Mouse (Mus musculus): ENCODE results near the gene Tlcd1. TPM values are rescaled to one million over a fixed set of nuclear protein-coding genes. Genes with fewer than 3 reads are reported as not detected.

Tlcd1 gene
- polyA plus RNA-seq, 1 experiment from 2014 or later = 23.8 TPM

DNA sequence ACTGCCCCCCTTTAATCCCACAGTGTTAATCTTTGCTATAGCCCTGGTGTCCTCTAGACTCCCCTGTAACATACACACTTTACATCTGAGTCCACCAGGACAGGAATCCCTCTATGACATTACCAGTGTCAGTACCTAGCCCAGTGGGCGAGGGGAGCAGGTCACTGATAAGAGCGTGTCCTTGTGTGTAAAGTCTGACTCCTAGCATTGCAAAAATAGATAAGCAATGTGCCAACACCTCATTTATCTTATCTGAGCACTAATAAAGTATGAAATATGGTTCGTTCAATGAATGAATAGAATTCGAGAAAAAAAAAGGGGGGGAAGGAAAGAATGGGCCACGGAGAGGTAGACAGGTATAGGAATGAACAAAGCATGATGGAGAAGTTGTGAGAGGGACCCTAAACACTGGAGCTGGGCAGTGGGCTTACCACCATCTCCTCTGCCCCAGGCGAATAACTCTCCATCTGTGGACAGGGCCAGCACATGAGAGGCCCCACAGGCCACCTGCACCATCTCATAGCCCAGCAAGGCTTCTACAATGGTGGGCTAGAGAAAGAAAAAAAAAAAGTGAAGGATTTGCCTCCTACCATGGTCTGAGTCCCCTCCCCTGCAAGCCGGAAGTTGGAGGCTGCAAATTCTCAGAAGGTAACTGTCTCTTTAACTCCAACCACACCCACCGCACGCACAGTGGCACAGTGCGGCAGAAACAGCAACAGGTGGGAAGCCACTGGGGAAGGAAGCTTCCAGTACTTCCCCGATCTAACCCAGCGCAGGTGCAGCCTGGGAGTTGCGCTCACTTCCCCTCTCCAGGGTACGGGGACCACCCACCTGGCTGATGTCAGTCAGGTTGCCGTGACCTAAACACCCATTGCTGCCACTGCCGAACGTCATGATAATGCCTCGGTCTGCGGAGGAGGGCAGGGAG is 7.7 kb upstream of the Tlcd1 start:
- Histone ChIP-seq H3K9me3 (ENCODE audit: control insufficient read depth, low read length) (no peaks in the 10 kb centered on the region), H3K36me3 (ENCODE audit: control insufficient read depth, insufficient read depth, low read length) (no peaks in the 10 kb centered on the region), H3K4me1 (ENCODE audit: control insufficient read depth, insufficient read depth, low read length) (peaks cover 6% of the 10 kb centered on the region; the same call in 1 of the 2 replicates), H3K9ac (ENCODE audit: low read depth, low read length) (no peak overlapping the region), H3K27me3 (replicated peaks; ENCODE audit: control insufficient read depth, insufficient read depth, low read length) (no peaks in the 10 kb centered on the region), H3K27ac (replicated peaks; ENCODE audit: low read depth, low read length) (no peak overlapping the region), H3K4me3 (ENCODE audit: low read depth, low read length) (no peak overlapping the region), H3K4me2 (ENCODE audit: low read depth, low read length) (no peak overlapping the region)
- 52% methylated on average over 19 of the region's 19 CpGs for WGBS
- ATAC-seq (ENCODE audit: low read depth) = no peak
- no peak for DNase-seq (ENCODE audit: low spot score)

DNA sequence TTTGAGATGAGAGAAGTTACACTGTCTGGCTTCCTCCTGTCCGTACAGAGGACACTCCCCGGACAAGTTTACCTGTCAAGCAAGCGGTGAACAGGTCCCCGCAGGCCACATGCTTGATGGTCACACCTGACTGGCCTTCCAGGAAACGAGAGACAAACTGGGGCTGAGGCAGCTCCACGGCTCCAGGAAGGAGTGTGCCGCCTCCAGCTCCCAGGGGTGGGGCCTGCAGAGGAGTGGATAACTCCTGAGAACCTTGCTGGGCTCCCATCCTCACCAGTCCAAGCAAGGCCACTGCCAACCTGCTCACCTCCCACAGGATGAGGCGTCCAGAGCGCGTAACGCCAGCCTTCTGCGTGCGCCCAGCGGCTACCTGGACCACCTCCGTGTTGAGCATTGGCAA is 6.2 kb upstream of the Tlcd1 start:
- Histone ChIP-seq H3K9me3 (ENCODE audit: control insufficient read depth, low read length) (no peaks in the 10 kb centered on the region), H3K4me1 (ENCODE audit: control insufficient read depth, insufficient read depth, low read length) (peaks cover 6% of the 10 kb centered on the region; the same call in 1 of the 2 replicates), H3K27ac (replicated peaks; ENCODE audit: low read depth, low read length) (no peak overlapping the region), H3K4me2 (ENCODE audit: low read depth, low read length) (no peak overlapping the region), H3K36me3 (ENCODE audit: control insufficient read depth, insufficient read depth, low read length) (no peaks in the 10 kb centered on the region), H3K9ac (ENCODE audit: low read depth, low read length) (no peak overlapping the region), H3K27me3 (replicated peaks; ENCODE audit: control insufficient read depth, insufficient read depth, low read length) (no peaks in the 10 kb centered on the region), H3K4me3 (ENCODE audit: low read depth, low read length) (no peak overlapping the region)
- ATAC-seq (ENCODE audit: low read depth) = no peak
- WGBS = 88% methylated on average over 15 of the region's 15 CpGs
- DNase-seq (ENCODE audit: low spot score) = no peak

DNA sequence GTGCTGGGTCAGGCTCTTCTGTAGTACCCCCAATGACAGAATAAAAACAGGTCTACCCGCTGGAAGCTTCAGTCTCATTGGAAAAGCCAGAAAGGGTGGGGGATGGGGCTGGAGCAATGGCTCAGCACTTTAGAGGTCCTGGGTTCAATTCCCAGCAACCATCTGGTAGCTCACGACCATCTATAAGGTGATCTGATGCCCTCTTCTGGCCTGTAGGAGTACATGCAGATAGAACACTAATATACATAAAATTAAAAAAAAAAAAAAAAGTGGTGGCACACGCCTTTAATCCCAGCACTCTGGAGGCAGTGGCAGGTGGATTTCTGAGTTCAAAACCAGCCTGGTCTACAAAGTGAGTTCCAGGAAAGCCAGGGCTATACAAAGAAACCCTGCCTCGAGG is 5.2 kb upstream of the Tlcd1 start:
- Histone ChIP-seq H3K9ac (ENCODE audit: low read depth, low read length) (no peak overlapping the region), H3K4me3 (ENCODE audit: low read depth, low read length) (no peak overlapping the region), H3K27ac (replicated peaks; ENCODE audit: low read depth, low read length) (no peak overlapping the region), H3K4me2 (ENCODE audit: low read depth, low read length) (no peak overlapping the region), H3K4me1 (ENCODE audit: control insufficient read depth, insufficient read depth, low read length) (0 out of 2 replicates have a peak, but pooled peaks cover 4% of the 10 kb centered on the region), H3K27me3 (replicated peaks; ENCODE audit: control insufficient read depth, insufficient read depth, low read length) (no peaks in the 10 kb centered on the region), H3K9me3 (ENCODE audit: control insufficient read depth, low read length) (no peaks in the 10 kb centered on the region), H3K36me3 (ENCODE audit: control insufficient read depth, insufficient read depth, low read length) (no peaks in the 10 kb centered on the region)
- 78% methylated on average over 4 of the region's 4 CpGs for WGBS
- no peak for DNase-seq (ENCODE audit: low spot score)
- ATAC-seq (ENCODE audit: low read depth) = no peak

DNA sequence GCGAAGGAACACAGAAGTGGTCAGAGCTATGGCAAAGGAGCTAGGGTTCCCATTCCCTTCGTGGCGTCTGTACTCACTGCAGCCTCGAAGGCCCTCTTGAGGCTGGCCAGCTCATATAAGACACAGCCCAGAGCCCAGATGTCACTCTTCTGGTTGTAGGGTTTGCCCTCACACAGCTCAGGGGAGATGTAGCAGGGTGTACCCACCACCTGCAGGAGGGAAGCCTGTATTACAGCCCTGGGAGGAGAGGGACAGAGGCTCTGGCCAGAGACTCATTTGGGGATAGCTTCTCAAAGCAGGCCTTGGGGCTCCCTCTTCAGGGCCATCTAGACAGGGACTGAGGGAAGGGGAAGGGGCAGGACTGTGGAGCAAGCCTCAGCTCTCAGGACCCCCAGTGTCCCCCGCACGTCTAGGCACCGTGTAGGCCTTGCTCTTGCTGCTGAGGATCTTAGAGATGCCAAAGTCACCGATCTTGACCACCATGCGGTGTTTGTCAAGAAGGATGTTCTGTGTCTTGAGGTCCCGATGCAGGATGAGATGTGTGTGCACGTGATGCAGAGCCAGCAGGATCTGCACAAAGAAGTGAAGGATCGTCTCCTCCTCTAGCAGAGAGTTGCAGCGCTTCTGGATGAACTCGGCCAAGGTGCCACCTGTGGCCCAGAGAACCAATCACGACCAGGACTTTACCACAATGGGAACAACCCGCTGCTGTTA is 4.3 kb upstream of the Tlcd1 start:
- H3K4me2 ChIP-seq (ENCODE audit: low read depth, low read length) = no peak overlapping the region
- no peak for DNase-seq (ENCODE audit: low spot score)
- no peak overlapping the region for H3K9ac ChIP-seq (ENCODE audit: low read depth, low read length)

GRCm38 (mm10) chr11:78172748-78173383 is 3.6 kb upstream of the Tlcd1 start:
- Histone ChIP-seq H3K27me3 (replicated peaks; ENCODE audit: control insufficient read depth, insufficient read depth, low read length) (no peaks in the 10 kb centered on the region), H3K36me3 (ENCODE audit: control insufficient read depth, insufficient read depth, low read length) (no peaks in the 10 kb centered on the region), H3K9ac (ENCODE audit: low read depth, low read length) (no peak overlapping the region), H3K9me3 (ENCODE audit: control insufficient read depth, low read length) (no peaks in the 10 kb centered on the region), H3K4me2 (ENCODE audit: low read depth, low read length) (no peak overlapping the region), H3K4me1 (ENCODE audit: control insufficient read depth, insufficient read depth, low read length) (0 out of 2 replicates have a peak, but pooled peaks cover 7% of the 10 kb centered on the region), H3K27ac (replicated peaks; ENCODE audit: low read depth, low read length) (no peak overlapping the region), H3K4me3 (ENCODE audit: low read depth, low read length) (no peak overlapping the region)
- DNase-seq (ENCODE audit: low spot score) = no peak
- ATAC-seq (ENCODE audit: low read depth) = no peak
- 74% methylated on average over 18 of the region's 19 CpGs for WGBS

More for the DNA sequence above, 4.3 kb upstream of the Tlcd1 start:
- no peaks in the 10 kb centered on the region for H3K36me3 ChIP-seq (ENCODE audit: control insufficient read depth, insufficient read depth, low read length)
- 80% methylated on average over 16 of the region's 16 CpGs for WGBS
- no peak overlapping the region for H3K4me3 ChIP-seq (ENCODE audit: low read depth, low read length)
- ATAC-seq (ENCODE audit: low read depth) = no peak
- H3K27me3 ChIP-seq (replicated peaks; ENCODE audit: control insufficient read depth, insufficient read depth, low read length) = no peaks in the 10 kb centered on the region
- no peak overlapping the region for H3K27ac ChIP-seq (replicated peaks; ENCODE audit: low read depth, low read length)
- H3K9me3 ChIP-seq (ENCODE audit: control insufficient read depth, low read length) = no peaks in the 10 kb centered on the region
- H3K4me1 ChIP-seq (ENCODE audit: control insufficient read depth, insufficient read depth, low read length) = 0 out of 2 replicates have a peak, but pooled peaks cover 5% of the 10 kb centered on the region

DNA sequence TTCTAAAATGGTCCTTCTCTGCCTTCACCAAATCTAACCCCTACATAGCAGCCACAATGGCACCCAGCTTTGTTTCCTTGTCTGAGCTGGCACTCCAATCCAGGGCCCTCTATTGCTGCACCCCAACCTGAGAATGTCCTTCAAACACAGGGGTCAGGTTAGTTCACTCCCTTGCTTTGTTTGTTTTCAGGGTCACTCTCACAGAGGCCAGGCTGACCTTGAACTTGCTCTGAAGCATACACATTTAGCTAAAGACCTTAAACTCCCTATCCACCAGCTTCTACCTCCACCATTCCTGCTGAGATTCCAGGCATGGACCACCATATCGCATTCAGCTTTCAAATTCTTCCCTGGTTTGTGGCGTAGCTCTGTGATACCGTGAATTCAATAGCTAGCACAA is 2.0 kb upstream of the Tlcd1 start:
- Histone ChIP-seq H3K4me3 (ENCODE audit: low read depth, low read length) (no peak overlapping the region), H3K27ac (replicated peaks; ENCODE audit: low read depth, low read length) (no peak overlapping the region), H3K4me2 (ENCODE audit: low read depth, low read length) (no peak overlapping the region), H3K4me1 (ENCODE audit: control insufficient read depth, insufficient read depth, low read length) (0 out of 2 replicates have a peak, but pooled peaks cover 10% of the 10 kb centered on the region), H3K9ac (ENCODE audit: low read depth, low read length) (no peak overlapping the region), H3K9me3 (ENCODE audit: control insufficient read depth, low read length) (no peaks in the 10 kb centered on the region), H3K36me3 (ENCODE audit: control insufficient read depth, insufficient read depth, low read length) (peaks cover 3% of the 10 kb centered on the region), H3K27me3 (replicated peaks; ENCODE audit: control insufficient read depth, insufficient read depth, low read length) (no peaks in the 10 kb centered on the region)
- ATAC-seq (ENCODE audit: low read depth) (no peak), DNase-seq (ENCODE audit: low spot score) (no peak)
- 92% methylated on average over 3 of the region's 3 CpGs for WGBS

DNA sequence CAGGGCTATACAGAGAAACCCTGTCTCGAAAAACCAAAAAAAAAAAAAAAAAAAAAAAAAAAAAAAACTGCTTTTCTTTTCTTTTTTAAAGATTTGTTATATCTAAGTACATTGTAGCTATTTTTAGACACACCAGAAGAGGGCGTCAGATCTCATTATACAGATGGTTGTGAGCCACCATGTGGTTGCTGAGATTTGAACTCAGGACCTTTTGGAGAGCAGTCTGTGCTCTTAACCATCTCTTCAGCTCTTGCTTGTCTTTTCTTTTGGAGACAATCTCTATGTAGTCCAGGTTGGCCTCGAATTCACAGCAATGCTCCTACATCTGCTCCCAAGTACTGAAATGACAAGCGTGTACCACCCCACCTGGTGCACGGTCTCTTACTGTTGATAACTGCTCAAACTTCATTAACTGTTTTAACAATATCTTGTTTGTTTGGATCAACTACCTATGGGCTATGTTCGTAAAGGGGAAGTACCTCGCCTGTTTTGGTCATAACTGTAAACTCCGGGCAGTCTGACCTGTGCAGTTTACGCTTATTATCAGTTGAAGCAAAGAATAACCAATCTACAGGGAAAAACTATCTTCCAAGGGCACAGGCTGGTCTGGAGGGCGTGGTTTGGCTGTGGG is 625 bp upstream of the Tlcd1 start:
- DNase-seq (ENCODE audit: low spot score) (no peak), ATAC-seq (ENCODE audit: low read depth) (no peak)
- H3K9me3 ChIP-seq (ENCODE audit: control insufficient read depth, low read length) = no peaks in the 10 kb centered on the region
- H3K27ac ChIP-seq (replicated peaks; ENCODE audit: low read depth, low read length) = peak overlapping the region; percentile 89
- peak overlapping the region; percentile 86; the same call in 1 of the 2 replicates for H3K9ac ChIP-seq (ENCODE audit: low read depth, low read length)
- H3K4me1 ChIP-seq (ENCODE audit: control insufficient read depth, insufficient read depth, low read length) = peaks cover 12% of the 10 kb centered on the region; the same call in 1 of the 2 replicates
- peak overlapping the region; percentile 70 for H3K4me3 ChIP-seq (ENCODE audit: low read depth, low read length)
- H3K27me3 ChIP-seq (replicated peaks; ENCODE audit: control insufficient read depth, insufficient read depth, low read length) = no peaks in the 10 kb centered on the region
- 3% methylated on average over 9 of the region's 10 CpGs for WGBS
- peaks cover 16% of the 10 kb centered on the region for H3K36me3 ChIP-seq (ENCODE audit: control insufficient read depth, insufficient read depth, low read length)
- H3K4me2 ChIP-seq (ENCODE audit: low read depth, low read length) = peak overlapping the region; percentile 98

- Histone ChIP-seq H3K4me2 (ENCODE audit: low read depth, low read length) (peak overlapping the region; percentile 98), H3K9ac (ENCODE audit: low read depth, low read length) (peak overlapping the region; percentile 86), H3K4me1 (ENCODE audit: control insufficient read depth, insufficient read depth, low read length) (peaks cover 16% of the 10 kb centered on the region), H3K27me3 (replicated peaks; ENCODE audit: control insufficient read depth, insufficient read depth, low read length) (no peaks in the 10 kb centered on the region), H3K4me3 (ENCODE audit: low read depth, low read length) (peak overlapping the region; percentile 70), H3K9me3 (ENCODE audit: control insufficient read depth, low read length) (no peaks in the 10 kb centered on the region), H3K27ac (replicated peaks; ENCODE audit: low read depth, low read length) (peak overlapping the region; percentile 97; the same call in 1 of the 2 replicates), H3K36me3 (ENCODE audit: control insufficient read depth, insufficient read depth, low read length) (peaks cover 27% of the 10 kb centered on the region)
- WGBS = under 1% methylated on average over 23 of the region's 23 CpGs
- DNase-seq (ENCODE audit: low spot score) = no peak
- ATAC-seq (ENCODE audit: low read depth) = no peak
Measured at GRCm38 (mm10) chr11:78176905-78177331, 407 bp downstream of the Tlcd1 start.

Data from embryonic facial prominence, embryonic 14.5 days (tissue).